Mouse (Mus musculus): ENCODE measurements around the gene Bmf.

GRCm38 (mm10) chr2:118545242-118546103 lies 4.0 kb downstream of the Bmf start:
- TF ChIP-seq CTCF (IDR thresholded peaks at IDR 0.05) (peak; percentile 98; the same call in 1 of the 2 replicates), EP300 (IDR thresholded peaks at IDR 0.05; ENCODE audit: insufficient read depth, low read depth, low read length) (no peak)
